Mouse (Mus musculus): ENCODE results near the gene Pde6c.

GRCm38 (mm10) chr19:38161648-38162354 lies 29.2 kb downstream of the Pde6c start:
- no peak for TF ChIP-seq CTCF (IDR thresholded peaks at IDR 0.05; ENCODE audit: borderline replicate concordance, insufficient read depth, low read length)
- TF ChIP-seq POLR2A (IDR thresholded peaks at IDR 0.05; ENCODE audit: low read depth, low read length) = no peak

Data from embryonic fibroblast, embryonic 13.5 days (primary cell).